Mouse (Mus musculus): ENCODE results near the gene Coch.
"Not testable (repeated sequence)": the region's sequence is repeated elsewhere in the genome, so short reads cannot be mapped to it uniquely, and the experiment has no call there.

The Coch gene

DNA sequence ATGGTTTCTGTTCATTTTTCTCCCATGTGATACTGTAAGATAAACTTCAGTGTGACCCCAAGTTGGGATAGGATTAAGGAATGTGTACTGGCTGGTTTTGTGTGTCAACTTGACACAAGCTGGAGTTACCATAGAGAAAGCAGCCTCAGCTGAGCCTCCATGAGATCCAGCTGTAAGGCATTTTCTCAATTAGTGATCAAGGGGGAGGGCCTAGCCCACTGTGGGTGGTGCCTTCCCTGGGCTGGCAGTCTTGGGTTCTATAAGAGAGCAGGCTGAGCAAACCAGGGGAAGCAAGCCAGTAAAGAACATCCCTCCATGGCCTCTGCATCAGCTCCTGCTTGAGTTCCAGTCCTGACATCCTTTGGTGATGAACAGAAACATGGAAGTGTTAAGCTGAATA is 56.3 kb downstream of the Coch start:
- DNase-seq = not testable (repeated sequence)

All from cerebellum, adult 11-12 months (tissue).